Mouse (Mus musculus): ENCODE results near the gene Sesn1. TPM values are rescaled to one million over a fixed set of nuclear protein-coding genes. Genes with fewer than 3 reads are reported as not detected.

Sesn1 gene
- 13.3 and 16.6 TPM in 2 replicates for polyA plus RNA-seq (2012; rRNA removed)

DNA sequence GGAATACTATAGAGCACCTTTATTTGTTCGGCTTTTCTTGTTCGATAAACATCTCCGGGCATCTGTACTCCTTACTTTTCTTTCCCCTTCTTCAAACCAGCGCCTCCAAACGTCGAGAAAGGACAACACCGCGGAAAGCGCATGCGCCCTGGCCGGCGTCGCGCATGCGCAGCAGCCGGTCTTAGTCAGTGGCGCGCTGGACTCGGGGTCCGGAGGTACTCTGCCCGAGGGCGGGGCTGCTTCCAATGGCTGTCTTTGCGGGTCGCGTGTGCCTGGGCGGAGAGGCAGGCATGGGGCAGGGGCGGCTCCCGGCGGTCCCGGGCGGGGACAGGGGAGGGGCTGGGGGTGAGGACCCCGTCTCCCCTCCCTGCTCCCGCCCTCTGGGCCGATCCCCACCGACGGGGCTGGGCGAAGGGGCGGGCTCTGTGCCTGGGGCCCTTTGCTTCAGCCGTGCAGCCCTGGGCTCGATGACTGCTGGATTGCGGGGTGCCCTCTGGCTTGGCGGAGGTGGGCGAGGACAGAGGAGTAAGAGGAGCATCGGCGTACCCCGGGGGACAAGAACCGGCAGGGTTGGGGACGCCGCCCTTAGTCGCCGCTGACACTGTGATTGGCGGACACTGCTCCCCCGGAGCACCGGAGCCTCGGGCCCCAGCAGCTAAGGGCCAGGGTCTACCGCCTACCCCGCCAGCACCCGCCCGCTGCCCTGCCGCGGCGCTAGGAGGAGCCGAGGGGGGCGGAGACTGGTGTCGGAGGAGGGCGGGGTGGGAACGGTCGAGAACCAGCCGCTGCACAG, at the start of gene Sesn1, which contains the start of gene Cep57l1:
Gene Sesn1, plus strand, starts transcription at position 165 of the 793 bp plus-strand sequence.
Gene Cep57l1, minus strand, starts transcription at position 101 of the 793 bp plus-strand sequence.

Other genes starting within 250 kb of the Sesn1 start
- 0.06 and 0.08 TPM in 2 replicates for gene Ccdc162, start 93.3 kb upstream of the Sesn1 start, polyA plus RNA-seq (2012; rRNA removed)
- gene Cep57l1, start 64 bp upstream of the Sesn1 start, polyA plus RNA-seq (2012; rRNA removed), result 8.0 and 8.3 TPM in 2 replicates
- 0.05 and 0.08 TPM in 2 replicates for gene Armc2, start 208.5 kb downstream of the Sesn1 start, polyA plus RNA-seq (2012; rRNA removed)

Data from liver, embryonic 14 days (tissue).